Mouse (Mus musculus): ENCODE data around the gene Trak2.
A peak's percentile ranks its signal among the peaks of the same experiment; 100 is the strongest.
"Not testable (repeated sequence)": the region's sequence is repeated elsewhere in the genome, so short reads cannot be mapped to it uniquely, and the experiment has no call there.

The Trak2 gene

DNA sequence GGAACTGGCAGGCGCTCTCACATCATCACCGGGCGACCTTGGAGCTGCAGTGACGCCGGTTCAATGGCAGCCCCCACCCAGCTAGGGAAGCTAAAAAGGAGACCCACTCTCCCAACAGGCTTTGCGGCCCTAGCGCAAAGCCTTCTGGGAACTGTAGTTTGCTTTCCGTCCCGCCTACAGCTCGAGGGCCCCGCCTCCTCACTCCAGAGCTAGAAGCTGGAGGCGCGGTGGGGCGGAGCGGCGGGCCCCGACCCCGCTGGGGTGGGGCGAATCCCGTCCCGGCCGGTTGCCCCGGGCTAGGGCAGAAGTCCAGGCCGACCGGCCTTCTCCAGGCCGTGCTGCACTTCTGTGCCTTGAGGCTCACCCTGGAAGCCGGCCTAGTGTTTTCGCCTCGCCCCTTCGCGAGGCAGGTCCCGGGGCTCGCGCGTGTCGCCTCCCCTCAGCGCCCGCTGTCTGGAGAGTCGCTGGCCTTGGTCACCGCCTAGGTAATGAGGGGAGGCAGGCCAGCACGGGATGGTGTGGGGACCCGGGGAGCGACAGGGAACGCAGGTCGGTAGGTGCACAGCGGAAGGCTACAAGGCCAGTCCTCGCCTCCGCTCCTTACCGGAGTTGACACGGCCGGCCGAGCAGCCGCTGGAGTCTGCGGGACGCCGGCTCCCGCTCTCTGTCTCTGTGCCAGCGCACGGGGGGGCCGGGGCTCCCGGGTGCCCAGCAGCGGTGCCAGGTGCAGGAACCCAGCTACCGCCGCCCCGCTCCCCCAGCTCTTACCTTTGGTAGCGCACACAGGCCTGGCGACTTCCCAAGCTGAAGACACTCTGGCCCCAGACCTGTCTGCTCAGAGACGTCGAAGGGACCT, at the start of gene Trak2, which contains the start of gene Stradb:
TSS of gene Trak2 (minus strand) at position 65 of the 856 bp plus-strand sequence.
TSS of gene Stradb (plus strand) at position 157 of the 856 bp plus-strand sequence.
- peak; percentile 98 for DNase-seq (ENCODE audit: low read depth, low spot score)

DNA sequence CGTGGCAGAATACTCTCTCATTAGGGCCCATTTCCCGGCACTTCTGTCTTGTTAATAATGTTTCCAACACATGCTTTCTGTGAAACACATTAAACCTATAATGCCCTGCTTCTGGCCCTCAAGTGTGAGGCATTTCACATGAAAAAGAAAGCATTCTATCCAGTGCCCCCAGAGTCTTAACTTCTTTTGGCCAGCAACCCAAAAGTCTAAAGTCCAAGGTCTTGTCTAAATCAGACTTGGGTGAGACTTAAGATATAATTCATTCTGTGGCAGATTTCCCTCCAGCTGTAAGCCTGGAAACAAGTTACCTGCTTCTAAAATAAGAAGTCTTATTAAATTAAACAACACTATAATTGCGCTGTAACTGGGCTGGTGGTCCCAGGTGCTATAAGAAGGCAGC, 48.3 kb upstream of the Trak2 start:
- no peak for DNase-seq (ENCODE audit: low read depth, low spot score)

DNA sequence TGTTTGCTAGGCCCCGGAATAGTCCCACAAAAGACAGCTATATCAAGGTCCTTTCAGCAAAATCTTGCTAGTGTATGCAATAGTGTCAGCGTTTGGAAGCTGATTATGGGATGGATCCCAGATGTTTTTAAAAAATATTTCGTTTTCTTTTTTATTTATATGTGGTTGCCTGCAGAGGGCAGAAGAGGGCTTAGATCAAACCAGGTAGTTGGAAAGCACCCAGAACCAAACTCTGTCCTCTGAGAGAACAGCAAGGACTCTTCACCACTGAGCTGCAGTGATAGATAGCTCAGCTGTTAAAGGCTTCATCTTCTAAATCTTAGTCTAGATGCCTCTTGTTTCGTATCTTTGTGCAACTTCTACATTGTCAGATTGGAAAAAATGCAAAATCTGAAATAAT, 36.0 kb upstream of the Trak2 start:
- peak; percentile 60 for DNase-seq (ENCODE audit: low read depth, low spot score)

DNA sequence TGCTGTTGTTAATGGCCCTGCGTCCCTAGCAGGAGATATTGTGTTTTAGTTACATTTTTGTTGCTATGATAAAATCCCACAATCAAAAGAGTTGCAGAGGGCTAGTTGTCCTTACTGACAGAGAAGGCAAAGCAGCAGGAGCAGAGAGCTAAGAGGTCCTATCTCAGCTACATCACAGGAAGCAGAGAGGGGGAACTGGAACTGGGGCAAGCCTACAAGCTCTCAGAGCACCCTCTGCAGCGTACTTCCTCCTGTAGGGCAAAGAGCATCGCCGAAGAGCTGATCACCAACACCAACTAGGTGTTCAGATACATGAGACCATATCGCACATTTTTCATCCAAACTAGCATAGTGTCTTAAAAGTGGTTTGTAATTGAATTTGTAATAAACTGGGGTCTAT, 22.1 kb upstream of the Trak2 start:
- DNase-seq (ENCODE audit: low read depth, low spot score), result peak; percentile 64

DNA sequence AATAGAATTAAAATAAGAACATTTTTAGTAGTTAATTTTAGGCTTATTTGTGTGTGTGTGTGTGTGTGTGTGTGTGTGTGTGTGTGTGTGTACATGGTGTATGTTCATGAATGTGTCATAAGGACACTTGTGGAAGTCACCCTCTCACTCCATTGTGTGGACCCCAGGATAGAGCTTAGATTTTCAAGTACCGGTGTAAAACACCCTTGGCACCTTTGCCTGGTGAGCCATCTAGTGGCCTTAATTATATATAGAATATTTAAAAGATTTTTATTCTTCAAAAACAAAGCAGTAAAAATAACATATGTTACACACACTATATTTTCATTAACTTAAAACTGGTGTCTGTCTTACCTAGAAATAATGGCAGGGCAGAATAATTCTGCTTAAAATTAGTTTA, 20.5 kb upstream of the Trak2 start:
- DNase-seq (ENCODE audit: low read depth, low spot score), result peak; percentile 45

DNA sequence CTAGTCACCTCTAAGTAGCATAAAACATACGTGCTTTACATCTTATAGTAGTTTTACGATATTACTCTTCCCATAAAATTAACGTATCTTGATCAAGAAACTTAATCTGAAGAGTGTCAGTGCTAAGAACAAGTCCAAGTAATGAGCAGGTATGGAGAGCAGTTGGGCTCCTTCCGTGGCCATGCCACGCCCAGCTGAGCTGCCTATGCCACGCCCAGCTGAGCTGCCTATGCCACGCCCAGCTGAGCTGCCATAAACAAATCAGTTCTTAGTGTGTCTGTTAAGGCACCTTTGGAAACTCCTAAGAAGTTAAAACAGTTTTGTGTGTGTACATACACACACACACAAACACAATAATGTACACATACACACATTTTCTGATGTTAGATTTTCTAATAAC, 19.9 kb upstream of the Trak2 start:
- DNase-seq (ENCODE audit: low read depth, low spot score), result no peak

DNA sequence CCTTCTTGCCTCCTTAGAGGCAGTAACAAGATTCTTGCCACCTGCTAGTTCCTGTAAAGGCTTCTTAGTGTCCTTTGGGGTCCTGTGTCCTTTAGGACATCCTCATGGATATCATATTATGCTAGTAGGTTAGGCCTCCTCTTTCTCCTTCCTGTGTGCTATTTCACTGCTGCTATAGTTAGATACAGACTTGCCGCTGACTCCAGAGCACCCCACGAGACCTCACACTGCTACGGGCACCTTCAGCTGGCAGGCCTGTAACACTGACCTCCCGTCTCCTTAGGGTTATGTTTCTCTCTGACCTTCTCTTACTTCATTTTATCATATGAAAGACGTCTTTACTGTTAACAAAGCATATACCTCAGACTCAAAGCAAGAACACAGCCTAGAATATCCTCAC, 11.4 kb upstream of the Trak2 start:
- no peak for DNase-seq (ENCODE audit: low read depth, low spot score)

DNA sequence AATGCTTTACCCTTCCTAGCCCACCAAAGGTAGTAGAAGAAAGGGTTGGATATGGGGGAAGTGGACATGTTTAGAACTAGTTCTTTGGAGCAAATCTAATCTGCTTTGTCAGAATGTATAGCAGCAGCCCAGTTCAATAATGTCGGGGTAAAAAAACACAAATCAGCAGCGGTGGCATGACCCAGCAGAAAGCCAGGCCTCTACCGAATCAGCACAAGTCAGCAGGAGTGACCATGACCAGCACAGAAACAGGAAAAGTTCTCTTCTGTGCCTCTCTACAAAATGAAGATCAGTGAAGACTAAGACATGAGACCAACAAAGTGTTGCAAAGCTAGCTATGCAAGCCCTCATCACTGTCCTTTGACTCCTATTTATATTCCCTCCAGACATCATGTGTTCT, 9.0 kb upstream of the Trak2 start:
- DNase-seq (ENCODE audit: low read depth, low spot score), result no peak

DNA sequence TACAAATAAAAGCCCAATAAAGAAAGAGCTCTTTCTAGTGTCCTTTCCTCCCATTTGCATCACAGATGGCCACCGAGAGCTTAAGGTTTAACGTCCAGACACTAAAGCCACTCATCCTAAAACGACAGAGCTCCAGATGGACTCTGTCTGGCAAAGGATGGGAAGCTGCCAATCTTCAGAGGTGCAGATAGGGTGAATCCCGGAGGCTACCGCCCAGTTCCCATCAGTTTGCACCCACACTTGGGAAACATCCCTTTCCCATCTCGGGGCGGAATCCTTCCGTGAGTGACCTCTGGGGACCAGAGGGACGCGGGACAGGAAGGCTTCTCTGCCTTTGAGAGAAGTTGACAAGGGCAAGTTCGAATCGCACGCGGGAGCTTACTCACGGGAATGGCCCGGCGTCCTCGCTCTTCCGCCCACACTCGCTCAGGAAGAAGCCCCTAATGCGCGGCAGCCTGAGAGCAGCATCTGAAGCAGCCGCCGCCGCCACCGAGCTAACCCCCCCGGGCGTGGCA, 322 bp downstream of the Trak2 start:
- no peak for DNase-seq (ENCODE audit: low read depth, low spot score)

DNA sequence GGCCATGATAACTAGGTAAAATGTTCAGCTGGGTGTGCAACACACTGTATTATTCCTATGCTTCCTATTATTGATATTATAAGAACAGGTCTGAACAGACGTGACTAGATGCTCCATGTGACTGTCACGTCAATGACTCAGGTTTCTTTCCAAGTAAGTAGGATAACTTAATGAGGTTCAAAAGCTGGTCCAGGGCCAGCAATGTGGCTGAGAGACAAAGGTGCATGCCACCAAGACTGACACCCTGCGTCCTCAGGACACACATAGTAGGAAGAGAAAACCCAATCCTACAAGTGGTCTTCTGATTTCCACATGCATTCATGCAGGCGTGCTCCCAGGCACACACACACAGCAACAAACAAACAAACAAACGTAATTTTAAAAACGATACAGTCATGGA, 2.1 kb downstream of the Trak2 start:
- no peak for DNase-seq (ENCODE audit: low read depth, low spot score)

DNA sequence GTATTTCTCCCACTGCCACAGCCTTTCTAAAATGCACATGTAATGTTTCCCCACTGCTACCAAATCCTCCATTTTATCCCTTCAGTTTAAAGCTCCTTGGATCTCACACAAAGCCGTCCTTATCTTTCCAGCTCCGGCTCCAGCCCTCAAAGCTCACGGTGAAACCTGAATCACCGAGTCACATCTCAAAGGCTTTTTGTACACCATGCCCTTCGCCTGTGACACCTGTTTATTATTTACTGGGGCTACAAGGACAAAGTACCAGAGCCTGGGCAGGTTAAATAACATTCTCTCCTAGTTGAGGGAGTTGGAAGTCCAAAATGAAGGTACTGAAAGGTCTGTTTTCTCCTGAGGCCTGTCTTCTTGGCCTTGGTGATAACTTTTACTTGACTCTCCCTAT, 3.2 kb downstream of the Trak2 start:
- no peak for DNase-seq (ENCODE audit: low read depth, low spot score)

DNA sequence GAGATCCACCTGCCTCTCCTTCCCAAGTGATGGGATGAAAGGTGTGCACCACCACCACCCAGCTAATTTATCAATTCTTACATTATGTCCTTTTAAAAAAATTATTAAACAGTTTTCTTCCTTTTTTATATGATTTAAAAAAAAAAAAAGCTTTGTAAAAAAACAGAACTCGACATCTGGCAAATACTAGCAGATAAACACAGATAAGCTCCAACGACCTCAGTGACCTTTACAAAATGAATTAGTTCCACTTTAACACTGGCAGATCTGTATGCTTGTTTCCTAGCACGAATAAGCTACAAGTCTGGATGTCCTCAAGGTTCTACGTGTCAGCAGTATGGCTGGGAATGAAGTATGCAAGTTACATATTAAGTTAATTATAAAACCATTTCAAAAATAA, 5.7 kb downstream of the Trak2 start:
- DNase-seq (ENCODE audit: low read depth, low spot score), result peak; percentile 26

DNA sequence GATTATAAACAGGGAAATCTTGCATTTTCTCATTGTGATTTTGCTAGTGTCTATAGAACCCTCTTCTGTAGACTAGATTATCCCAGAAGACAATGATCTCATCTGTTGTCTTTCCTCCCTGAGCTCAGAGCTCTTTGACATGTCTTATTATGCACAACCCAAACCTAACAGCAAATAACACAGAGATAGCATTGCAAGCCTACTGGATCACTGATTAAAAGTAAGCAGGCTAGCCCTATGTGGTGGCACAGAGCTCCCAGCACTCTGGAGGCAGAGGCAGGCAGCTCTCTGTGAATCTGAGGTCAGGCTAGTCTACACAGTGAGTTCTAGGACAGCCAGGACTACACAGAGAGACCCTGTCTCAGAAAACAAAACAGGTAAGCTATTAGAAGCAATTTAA, 10.4 kb downstream of the Trak2 start:
- no peak for DNase-seq (ENCODE audit: low read depth, low spot score)

DNA sequence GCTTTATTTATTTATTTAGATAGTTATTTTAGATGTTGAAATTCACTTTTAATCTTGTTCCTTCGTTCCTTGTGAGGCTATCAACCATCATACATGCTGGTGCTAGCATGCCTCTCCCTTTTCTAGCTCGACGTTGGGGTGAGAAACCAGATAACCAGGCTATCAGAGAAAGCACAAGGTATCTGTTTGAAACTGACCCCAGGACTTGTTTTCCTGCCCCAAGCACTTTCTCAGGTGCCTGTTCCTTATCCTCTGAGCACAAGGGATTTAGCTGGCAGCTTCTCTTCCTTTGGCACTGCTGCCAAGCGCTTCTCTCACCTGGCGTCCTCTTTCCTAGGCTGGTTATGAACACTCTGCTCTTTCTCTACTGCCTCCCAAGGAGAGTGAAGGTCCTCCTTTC, 10.8 kb downstream of the Trak2 start:
- no peak for DNase-seq (ENCODE audit: low read depth, low spot score)

DNA sequence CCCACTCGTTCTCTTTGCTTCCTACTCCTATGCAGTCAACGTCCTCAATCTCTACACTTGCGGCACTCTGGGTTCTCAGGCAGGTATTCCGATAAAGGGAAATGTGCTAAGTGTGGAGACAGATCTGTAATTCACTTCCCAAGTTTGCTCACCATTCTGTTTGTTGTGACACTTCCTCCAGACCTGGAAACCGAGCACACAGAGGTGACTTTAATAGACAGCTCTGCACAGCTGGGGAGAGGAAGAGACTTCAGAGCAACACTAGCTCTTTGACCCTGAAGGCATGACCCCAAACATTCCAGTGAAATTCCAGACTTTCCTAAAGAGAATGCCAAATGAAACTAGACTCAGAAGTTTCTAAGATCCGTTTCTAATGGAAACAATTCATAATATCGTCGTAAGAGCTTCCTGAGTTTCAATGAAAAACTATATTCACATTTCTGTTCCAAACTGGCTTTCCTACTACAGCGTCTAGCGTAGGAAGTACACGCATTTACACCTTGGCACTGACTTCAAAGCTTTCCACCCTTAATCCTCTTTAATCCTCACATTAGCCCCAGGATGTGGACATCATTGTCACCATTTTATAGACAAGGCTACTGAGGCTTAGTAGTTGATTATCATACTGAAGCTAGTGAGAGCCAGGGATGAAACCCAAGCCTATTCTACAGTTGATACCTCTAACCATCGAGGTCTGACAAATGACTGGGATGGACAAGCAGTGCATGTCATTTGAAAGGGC, 11.9 kb downstream of the Trak2 start:
- no peak for DNase-seq (ENCODE audit: low read depth, low spot score)

DNA sequence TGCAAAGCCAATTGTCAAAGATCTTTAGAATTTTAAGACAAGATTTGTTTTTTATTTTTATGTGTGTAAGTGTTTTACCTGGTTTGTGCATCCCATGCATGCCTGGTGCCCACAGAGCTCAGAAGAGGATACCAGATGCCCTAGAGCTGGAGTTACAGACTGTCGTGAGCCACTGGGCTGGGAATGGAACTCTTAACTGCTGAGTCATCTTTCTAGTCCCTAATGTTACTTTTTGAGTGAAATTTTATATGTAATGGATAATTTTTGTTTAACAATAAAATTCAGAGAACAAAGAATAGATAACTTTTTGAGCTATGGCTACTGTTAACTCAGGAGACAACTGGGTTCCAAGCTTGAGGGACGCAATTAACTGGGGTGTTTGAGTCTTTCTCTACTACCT, 13.5 kb downstream of the Trak2 start:
- no peak for DNase-seq (ENCODE audit: low read depth, low spot score)

DNA sequence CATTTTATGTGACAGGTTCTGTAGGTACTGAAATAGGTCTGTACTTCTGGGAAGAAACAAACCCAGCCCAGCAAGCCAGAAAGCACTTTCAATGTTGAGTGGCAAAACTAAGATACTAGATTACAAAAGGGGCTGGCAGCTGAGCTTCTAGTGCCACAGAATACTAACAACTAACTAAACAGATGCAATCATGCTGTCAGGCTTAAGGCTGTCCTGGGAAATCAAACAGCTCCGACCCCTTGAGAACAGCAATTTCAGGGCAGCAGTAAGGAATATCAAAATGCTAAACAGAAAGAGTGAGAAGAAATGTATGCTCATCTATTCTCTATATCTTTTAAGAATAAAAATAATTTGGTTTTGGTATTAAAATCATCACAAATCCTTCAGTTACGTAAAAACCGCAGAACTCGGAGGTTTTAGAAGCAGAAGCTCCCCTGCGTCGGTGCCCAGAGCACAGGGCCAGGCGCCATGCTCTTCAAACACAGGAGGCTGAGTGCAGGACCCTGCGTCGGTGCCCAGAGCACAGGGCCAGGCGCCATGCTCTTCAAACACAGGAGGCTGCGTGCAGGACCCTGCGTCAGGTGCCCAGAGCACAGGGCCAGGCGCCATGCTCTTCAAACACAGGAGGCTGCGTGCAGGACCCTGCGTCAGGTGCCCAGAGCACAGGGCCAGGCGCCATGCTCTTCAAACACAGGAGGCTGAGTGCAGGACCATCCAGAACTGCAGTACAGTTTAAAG, 14.3 kb downstream of the Trak2 start:
- not testable (repeated sequence) for DNase-seq (ENCODE audit: low read depth, low spot score)

DNA sequence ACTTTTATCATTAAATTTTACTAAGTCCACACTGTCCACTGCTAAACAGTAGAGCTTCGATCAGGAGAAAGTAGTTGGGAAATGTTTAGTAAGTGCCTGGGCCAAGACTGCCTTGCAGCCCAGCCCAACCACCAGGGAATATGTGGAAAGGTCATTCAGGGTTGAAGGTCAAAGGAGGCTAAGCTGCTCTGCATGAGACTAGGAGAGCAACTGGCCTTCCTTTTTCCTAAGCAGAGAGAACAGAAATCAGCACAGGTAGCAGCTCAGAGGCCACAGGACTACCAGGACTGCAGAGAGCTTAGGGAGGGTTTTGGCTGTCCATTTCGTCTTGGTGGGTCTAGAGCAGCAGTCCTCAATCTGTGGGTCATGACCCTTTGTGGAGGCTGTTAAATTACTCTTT, 15.3 kb downstream of the Trak2 start:
- no peak for DNase-seq (ENCODE audit: low read depth, low spot score)

DNA sequence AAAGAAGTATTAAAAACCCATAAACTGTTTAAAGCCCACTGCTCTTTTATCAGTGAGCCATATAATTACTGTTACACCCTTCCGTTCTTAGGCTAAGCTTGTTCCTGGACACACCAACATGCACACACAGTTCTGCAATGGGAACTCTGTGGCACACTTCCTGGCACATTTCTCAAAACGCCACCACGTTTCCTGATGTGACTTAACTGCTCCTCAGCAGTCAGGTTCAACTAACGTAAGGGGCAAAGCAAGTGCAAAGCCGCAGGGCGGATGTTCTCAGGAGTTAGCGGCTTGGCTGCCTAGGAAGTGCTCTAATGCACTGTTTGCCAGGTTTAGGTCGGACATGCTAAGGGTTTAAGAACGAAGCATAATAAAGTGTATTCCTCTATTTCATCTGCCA, 17.0 kb downstream of the Trak2 start:
- DNase-seq (ENCODE audit: low read depth, low spot score), result no peak

DNA sequence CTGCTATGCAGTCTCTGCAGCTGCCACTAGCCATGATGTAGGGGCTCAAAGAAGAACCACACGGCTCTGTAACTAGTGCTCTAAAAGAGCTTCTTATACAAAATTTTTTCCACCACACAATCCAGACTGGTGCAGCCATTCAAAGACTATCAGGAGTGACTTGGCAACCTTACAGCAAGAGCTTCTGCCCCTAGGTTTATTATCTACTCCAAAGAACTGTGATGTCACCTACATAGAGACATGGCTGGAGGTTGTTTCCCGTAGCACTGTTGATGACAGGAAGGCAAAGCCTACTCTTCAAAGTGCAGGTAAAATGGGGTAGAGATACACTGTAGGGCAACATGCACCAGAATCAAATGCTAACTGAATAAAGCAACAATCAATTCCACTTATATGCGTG, 17.5 kb downstream of the Trak2 start:
- DNase-seq (ENCODE audit: low read depth, low spot score), result no peak

DNA sequence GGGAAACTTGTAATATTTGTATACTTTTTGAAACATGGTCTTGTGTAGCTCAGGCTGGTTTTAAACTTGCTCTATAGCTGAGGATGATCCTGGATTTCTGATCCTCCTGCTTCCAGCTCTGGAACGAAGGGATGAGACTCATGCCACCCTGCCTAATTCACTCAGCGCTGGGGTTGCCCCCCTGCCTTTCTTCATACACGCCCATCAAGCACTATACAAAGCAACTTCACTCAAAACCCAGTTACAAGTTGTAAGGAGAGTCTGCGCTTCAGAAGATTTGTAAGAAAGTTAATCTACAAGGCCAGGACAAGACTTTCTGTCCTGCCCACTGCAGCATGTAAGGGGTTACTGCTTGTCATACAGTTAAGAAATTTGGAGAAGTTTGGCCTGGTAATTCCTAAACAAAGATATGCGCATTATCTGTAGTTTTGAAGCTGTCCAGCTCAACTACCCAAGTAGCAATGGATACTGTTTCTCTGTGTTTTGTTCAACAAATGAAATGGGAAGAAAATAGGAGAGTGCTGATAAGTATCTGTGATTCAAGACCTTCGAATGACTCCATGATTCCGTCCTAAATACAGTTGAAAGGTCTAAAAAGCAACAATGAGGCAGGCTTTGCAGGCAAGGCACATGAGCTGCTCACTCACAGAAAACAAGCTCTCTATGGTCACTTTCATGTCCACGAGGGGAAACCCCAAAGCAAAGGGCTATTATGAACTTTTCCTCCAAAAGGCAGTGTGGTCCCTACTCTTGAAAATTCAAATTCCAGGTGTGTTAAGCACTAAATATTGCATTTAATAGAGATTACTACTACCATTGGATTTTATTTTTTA, 18.4 kb downstream of the Trak2 start:
- DNase-seq (ENCODE audit: low read depth, low spot score), result no peak

Data from A20 (cell line).